Mouse (Mus musculus): ENCODE measurements around the gene Gm20765.
"Not testable (repeated sequence)": the region's sequence is repeated elsewhere in the genome, so short reads cannot be mapped to it uniquely, and the experiment has no call there.

Gm20765 gene

DNA sequence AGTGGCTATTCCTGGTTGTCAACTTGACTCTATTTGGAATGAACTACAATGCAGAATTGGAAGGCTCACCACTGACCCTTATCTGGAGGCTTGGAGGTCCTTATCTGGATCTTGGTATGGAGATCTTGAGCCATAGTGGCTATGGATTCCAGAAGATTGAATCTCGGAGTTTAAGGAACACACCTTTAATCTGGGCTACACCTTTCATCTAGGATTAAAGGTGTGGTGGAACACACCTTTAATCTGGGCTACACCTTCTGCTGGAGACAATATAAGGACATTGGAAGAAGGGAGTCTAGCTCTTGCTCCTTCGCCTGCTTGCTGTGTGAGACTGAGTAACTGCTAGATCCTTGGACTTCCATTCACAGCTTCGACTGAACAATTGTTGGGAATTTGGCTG lies at the start of gene Gm20765:
Gene Gm20765 (plus strand): TSS at position 301 of the 400 bp plus-strand sequence.
- DNase-seq: not testable (repeated sequence)

DNA sequence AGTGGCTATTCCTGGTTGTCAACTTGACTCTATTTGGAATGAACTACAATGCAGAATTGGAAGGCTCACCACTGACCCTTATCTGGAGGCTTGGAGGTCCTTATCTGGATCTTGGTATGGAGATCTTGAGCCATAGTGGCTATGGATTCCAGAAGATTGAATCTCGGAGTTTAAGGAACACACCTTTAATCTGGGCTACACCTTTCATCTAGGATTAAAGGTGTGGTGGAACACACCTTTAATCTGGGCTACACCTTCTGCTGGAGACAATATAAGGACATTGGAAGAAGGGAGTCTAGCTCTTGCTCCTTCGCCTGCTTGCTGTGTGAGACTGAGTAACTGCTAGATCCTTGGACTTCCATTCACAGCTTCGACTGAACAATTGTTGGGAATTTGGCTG lies 42.6 kb upstream of the Gm20765 start, which contains the start of gene Gm21293:
Gene Gm21293 (plus strand): TSS at position 301 of the 400 bp plus-strand sequence.
- DNase-seq: not testable (repeated sequence)

DNA sequence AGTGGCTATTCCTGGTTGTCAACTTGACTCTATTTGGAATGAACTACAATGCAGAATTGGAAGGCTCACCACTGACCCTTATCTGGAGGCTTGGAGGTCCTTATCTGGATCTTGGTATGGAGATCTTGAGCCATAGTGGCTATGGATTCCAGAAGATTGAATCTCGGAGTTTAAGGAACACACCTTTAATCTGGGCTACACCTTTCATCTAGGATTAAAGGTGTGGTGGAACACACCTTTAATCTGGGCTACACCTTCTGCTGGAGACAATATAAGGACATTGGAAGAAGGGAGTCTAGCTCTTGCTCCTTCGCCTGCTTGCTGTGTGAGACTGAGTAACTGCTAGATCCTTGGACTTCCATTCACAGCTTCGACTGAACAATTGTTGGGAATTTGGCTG lies 34.1 kb upstream of the Gm20765 start, which contains the start of gene Gm6763:
Gene Gm6763 (plus strand): TSS at position 301 of the 400 bp plus-strand sequence.
- not testable (repeated sequence) for DNase-seq

DNA sequence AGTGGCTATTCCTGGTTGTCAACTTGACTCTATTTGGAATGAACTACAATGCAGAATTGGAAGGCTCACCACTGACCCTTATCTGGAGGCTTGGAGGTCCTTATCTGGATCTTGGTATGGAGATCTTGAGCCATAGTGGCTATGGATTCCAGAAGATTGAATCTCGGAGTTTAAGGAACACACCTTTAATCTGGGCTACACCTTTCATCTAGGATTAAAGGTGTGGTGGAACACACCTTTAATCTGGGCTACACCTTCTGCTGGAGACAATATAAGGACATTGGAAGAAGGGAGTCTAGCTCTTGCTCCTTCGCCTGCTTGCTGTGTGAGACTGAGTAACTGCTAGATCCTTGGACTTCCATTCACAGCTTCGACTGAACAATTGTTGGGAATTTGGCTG lies 25.6 kb upstream of the Gm20765 start, which contains the start of gene Gm8764:
Gene Gm8764 (plus strand): TSS at position 301 of the 400 bp plus-strand sequence.
- not testable (repeated sequence) for DNase-seq

DNA sequence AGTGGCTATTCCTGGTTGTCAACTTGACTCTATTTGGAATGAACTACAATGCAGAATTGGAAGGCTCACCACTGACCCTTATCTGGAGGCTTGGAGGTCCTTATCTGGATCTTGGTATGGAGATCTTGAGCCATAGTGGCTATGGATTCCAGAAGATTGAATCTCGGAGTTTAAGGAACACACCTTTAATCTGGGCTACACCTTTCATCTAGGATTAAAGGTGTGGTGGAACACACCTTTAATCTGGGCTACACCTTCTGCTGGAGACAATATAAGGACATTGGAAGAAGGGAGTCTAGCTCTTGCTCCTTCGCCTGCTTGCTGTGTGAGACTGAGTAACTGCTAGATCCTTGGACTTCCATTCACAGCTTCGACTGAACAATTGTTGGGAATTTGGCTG lies 17.1 kb upstream of the Gm20765 start, which contains the start of gene Gm21304:
Gene Gm21304 (plus strand): TSS at position 301 of the 400 bp plus-strand sequence.
- DNase-seq: not testable (repeated sequence)

DNA sequence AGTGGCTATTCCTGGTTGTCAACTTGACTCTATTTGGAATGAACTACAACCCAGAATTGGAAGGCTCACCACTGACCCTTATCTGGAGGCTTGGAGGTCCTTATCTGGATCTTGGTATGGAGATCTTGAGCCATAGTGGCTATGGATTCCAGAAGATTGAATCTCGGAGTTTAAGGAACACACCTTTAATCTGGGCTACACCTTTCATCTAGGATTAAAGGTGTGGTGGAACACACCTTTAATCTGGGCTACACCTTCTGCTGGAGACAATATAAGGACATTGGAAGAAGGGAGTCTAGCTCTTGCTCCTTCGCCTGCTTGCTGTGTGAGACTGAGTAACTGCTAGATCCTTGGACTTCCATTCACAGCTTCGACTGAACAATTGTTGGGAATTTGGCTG lies 8.6 kb upstream of the Gm20765 start, which contains the start of gene Gm21312:
Gene Gm21312 (plus strand): TSS at position 301 of the 400 bp plus-strand sequence.
- DNase-seq: not testable (repeated sequence)

DNA sequence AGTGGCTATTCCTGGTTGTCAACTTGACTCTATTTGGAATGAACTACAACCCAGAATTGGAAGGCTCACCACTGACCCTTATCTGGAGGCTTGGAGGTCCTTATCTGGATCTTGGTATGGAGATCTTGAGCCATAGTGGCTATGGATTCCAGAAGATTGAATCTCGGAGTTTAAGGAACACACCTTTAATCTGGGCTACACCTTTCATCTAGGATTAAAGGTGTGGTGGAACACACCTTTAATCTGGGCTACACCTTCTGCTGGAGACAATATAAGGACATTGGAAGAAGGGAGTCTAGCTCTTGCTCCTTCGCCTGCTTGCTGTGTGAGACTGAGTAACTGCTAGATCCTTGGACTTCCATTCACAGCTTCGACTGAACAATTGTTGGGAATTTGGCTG lies 8.4 kb downstream of the Gm20765 start, which contains the start of gene Gm4340:
Gene Gm4340 (plus strand): TSS at position 301 of the 400 bp plus-strand sequence.
- not testable (repeated sequence) for DNase-seq

DNA sequence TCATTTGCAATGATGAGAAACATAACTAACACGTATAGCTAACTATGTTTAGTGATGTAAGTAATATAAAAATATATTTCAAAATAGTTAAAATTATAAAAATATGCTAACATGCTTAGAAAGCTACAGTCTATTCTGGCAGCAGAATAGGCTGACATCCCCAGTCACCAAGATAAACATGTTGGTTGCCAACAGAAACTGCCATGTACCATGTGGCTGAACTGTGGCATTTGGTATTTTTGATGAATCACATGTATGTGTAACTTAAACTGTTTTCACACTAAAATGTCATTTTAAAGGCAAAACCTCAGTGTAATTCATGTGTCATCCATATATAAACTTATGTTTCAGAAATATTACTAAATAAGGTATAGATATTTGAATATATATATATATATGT lies 24.3 kb downstream of the Gm20765 start:
- DNase-seq: no peak

DNA sequence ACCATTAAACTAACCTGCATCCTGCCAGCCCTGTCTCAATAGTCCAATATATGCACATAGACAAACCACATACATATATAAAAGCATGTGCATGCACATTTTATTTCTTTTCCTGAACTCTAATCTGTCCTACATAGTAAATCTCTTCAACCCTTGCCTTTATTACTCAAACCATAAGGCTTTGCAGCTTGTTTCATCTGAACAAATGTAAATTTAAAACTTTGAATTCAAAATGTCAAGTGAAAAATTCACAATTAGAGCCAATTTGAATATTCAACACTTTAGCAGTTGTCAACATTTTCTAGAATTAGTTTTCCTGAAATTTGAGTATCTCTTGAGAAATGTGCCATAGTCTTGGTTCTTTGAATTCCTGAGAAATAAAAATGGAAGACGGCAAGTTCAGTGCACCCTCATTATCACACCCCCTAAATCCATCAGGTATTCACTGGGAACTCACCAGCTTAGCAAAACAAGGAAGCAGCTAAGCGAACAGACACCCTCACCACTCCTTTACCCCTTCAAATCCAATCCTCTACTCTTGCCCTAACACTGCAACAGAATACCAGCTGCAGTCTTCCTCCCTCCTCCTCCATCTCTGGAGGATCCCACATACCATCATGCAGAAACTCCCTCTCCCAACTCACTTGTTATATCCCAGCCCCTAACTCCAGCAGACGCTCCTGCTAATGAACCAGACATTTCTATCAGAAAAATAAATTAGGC lies 25.1 kb downstream of the Gm20765 start:
- DNase-seq: no peak

DNA sequence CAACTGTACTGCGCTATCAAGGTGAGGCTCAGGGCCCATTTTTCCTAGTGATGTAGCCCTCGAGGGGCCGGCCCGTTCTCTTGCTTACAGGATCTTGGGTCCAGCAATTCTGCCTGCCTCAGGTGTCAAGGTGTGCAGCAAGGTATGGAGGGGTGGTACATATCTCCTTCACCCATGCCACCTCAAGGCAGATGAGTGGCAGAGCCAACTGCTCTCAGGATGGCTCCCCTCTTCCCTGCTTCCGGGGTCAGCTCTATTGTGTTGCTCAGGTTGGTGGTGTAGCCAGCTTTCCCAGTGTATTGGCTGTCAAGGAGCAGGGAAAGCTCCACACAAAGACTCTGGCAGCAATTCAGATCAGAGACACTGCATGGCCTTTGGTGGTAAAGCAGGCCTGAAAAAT lies 29.2 kb downstream of the Gm20765 start:
- no peak for DNase-seq

DNA sequence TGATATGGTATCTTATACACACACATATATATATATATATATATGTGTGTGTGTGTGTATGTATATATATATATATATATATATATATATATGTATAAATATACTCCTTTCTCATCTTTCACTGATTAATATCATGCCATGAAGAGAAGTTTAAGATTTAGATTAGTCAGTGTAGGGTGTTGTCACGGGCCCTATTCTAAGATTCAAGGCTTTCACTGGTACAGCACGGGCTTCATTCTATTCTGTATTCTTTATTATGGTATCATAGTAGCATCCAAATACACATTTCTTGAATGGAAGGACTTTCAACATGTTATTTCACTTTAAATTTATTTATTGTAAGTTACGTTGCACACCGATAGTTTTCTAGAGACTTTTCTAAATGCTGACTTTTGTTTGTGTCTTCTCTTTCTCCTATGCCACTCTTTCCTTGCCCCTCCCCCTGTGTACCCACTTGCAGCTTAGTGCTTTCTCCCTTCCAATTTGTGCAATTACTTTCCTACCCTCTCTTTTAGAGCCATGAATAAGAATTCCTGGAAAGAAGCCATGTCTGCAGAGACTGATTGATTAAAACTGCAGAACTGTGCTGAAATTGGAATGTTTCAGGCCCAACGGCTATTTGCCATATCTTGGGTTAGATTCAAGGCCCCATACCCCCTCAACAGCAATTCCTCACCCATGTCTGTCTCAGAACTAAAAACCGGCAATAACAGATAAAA lies 35.1 kb downstream of the Gm20765 start:
- no peak for DNase-seq
